Mouse (Mus musculus) ES-E14 (cell line): ENCODE results near the gene Gm10230.
"Not testable (repeated sequence)": the region's sequence is repeated elsewhere in the genome, so short reads cannot be mapped to it uniquely, and the experiment has no call there.

Experiments used
- CHD2 ChIP-seq: IDR thresholded peaks from 2 replicates; pipeline ENCODE4 v1.6.1; 2014; ENCODE audit warnings: mild to moderate bottlenecking, low read depth, low read length, inconsistent platforms
- HCFC1 ChIP-seq: IDR thresholded peaks from 2 replicates; pipeline ENCODE4 v1.6.1; 2012; ENCODE audit warnings: low read length, inconsistent platforms, borderline replicate concordance; ENCODE audit not compliant: insufficient read depth
- MAFK ChIP-seq: IDR thresholded peaks from 2 replicates; pipeline ENCODE4 v1.6.1; 2014; ENCODE audit warnings: mild to moderate bottlenecking, low read depth, low read length, inconsistent platforms; ENCODE audit not compliant: insufficient read depth
- ZC3H11A ChIP-seq: IDR thresholded peaks from 2 replicates; pipeline ENCODE4 v1.6.1; 2012; ENCODE audit warnings: low read depth, mild to moderate bottlenecking, inconsistent platforms, low read length, borderline replicate concordance
- ZNF384 ChIP-seq: IDR thresholded peaks from 2 replicates; pipeline ENCODE4 v1.6.1; 2012; ENCODE audit warnings: low read depth, low read length, inconsistent platforms

DNA sequence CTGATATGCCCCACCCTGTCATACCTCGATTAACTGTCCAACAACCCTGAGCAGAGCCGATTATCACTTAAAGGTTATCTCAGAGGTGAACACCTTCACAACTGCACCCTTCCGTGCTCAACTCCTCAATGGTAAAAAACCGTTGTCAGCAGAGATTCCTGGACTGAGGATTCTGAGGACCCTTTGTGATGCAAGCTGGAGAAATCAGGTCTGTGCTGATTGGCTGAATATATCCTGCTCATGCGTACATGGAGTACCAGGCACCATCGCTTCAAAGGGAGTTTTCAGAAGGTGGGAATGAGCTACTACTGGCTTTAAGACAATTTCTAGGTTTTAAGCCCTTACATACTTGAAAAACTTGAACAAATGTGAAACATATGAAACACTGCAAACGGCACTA lies at the start of gene Gm10230:
- not testable (repeated sequence) for TF ChIP-seq HCFC1, ZC3H11A, CHD2, MAFK, ZNF384
